Mouse (Mus musculus): Measurements from ENCODE around the gene Sh3bp5. TPM values are rescaled to one million over a fixed set of nuclear protein-coding genes. Genes with fewer than 3 reads are reported as not detected.

Gene Sh3bp5
- polyA plus RNA-seq, 1 experiment from 2014 or later: 20.1 TPM

DNA sequence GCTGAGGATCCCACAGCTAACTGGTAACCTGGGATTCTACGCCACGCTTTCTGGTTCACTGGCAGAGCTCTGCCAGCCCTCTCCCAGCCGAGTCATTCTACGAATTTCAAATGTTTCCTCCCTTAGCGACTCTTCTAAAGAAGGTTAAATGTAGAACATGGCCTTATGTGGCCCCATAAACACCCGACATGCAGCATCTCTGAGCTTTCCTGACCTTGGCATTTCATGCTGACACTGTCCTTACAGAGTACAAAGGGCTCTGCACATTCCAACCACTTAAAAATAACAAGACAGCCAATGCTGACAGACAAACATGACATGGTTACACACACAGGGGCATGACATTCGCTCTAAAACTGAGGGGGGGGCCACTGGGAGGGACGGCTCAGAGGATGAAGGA, 27.2 kb downstream of the Sh3bp5 start:
- no peak for ATAC-seq (ENCODE audit: insufficient read depth, low FRiP score, low TSS enrichment)
- 62% methylated on average over 8 of the region's 8 CpGs for WGBS
- no peak overlapping the region for H3K4me2 ChIP-seq (ENCODE audit: low read depth)
- H3K9me3 ChIP-seq (ENCODE audit: control insufficient read depth, low read length): no peaks in the 10 kb centered on the region
- H3K9ac ChIP-seq (ENCODE audit: low read length): no peak overlapping the region
- no peak for DNase-seq (ENCODE audit: low spot score)
- no peaks in the 10 kb centered on the region for H3K27me3 ChIP-seq (ENCODE audit: control insufficient read depth, insufficient read depth, low read length)
- no peak overlapping the region for H3K4me3 ChIP-seq (ENCODE audit: low read depth, low read length)
- H3K4me1 ChIP-seq (ENCODE audit: control insufficient read depth, insufficient read depth, low read length): peaks cover 4% of the 10 kb centered on the region; the same call in 1 of the 2 replicates
- H3K36me3 ChIP-seq (ENCODE audit: control insufficient read depth, insufficient read depth, low read length): 0 out of 2 replicates have a peak, but pooled peaks cover 2% of the 10 kb centered on the region
- H3K27ac ChIP-seq (ENCODE audit: low read depth, low read length): no peak overlapping the region

DNA sequence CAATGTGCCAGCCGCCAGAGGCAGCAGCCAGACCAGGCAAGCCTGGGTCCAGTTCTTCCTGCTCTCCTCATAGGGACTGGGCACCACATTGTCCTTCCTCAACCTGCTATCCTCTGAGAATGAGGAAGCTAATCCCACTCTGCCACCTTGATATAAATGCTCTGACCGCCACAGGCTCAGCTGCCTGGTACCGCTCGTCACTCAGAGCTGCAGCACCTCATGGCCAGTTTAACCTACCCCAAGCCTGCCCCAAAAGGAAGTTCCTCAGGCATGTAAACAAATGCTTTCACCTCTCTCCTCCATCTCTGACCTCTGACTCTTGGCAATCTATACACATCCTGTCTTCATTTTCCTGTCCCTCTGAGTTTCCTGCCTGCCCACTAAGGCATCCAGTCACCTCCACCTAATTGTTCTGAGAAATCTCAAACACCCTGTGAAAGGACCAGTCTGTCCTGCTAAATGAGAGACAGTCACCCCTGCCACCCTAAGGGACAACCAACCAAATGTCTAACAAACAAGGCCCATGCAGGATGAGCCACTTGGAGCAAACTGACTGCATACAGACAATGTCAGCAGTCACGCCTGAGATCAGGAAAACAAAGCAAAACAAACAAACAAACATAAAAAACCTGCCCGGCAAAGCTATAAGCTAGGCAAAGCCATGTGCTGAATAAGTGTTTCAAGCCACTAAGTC, 27.8 kb downstream of the Sh3bp5 start:
- H3K9me3 ChIP-seq (ENCODE audit: control insufficient read depth, low read length): no peaks in the 10 kb centered on the region
- H3K27me3 ChIP-seq (ENCODE audit: control insufficient read depth, insufficient read depth, low read length): no peaks in the 10 kb centered on the region
- H3K4me3 ChIP-seq (ENCODE audit: low read depth, low read length): no peak overlapping the region
- H3K9ac ChIP-seq (ENCODE audit: low read length): no peak overlapping the region
- no peak overlapping the region for H3K4me2 ChIP-seq (ENCODE audit: low read depth)
- H3K4me1 ChIP-seq (ENCODE audit: control insufficient read depth, insufficient read depth, low read length): 0 out of 2 replicates have a peak, but pooled peaks cover 3% of the 10 kb centered on the region
- WGBS: 76% methylated on average over 6 of the region's 6 CpGs
- H3K27ac ChIP-seq (ENCODE audit: low read depth, low read length): no peak overlapping the region
- DNase-seq (ENCODE audit: low spot score) (no peak), ATAC-seq (ENCODE audit: insufficient read depth, low FRiP score, low TSS enrichment) (no peak)
- 0 out of 2 replicates have a peak, but pooled peaks cover 2% of the 10 kb centered on the region for H3K36me3 ChIP-seq (ENCODE audit: control insufficient read depth, insufficient read depth, low read length)

DNA sequence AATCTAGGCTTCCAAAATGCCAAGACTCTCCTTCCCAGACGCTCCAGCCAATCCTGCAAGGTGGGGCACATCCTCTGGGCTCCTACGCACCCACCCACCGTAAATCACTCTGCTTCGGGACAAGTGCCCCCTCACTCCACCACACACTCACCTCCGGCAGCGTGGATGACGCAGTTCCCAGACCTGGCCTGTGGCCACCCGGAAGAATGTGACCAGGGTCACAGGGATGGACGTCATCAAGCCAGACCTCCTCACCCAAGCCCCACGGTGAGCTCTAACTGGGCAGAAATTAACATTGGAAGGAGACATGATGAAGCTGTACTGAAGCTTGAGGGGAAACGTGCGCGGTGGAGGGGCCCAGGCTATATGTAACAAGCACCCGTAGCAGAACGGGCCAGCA, 28.7 kb downstream of the Sh3bp5 start:
- H3K27me3 ChIP-seq (ENCODE audit: control insufficient read depth, insufficient read depth, low read length): no peaks in the 10 kb centered on the region
- H3K9ac ChIP-seq (ENCODE audit: low read length): no peak overlapping the region
- H3K27ac ChIP-seq (ENCODE audit: low read depth, low read length): no peak overlapping the region
- ATAC-seq (ENCODE audit: insufficient read depth, low FRiP score, low TSS enrichment) (no peak), DNase-seq (ENCODE audit: low spot score) (no peak)
- no peak overlapping the region for H3K4me2 ChIP-seq (ENCODE audit: low read depth)
- no peak overlapping the region for H3K4me3 ChIP-seq (ENCODE audit: low read depth, low read length)
- H3K9me3 ChIP-seq (ENCODE audit: control insufficient read depth, low read length): no peaks in the 10 kb centered on the region
- WGBS: 79% methylated on average over 15 of the region's 15 CpGs
- H3K36me3 ChIP-seq (ENCODE audit: control insufficient read depth, insufficient read depth, low read length): 0 out of 2 replicates have a peak, but pooled peaks cover 2% of the 10 kb centered on the region
- 0 out of 2 replicates have a peak, but pooled peaks cover 3% of the 10 kb centered on the region for H3K4me1 ChIP-seq (ENCODE audit: control insufficient read depth, insufficient read depth, low read length)

DNA sequence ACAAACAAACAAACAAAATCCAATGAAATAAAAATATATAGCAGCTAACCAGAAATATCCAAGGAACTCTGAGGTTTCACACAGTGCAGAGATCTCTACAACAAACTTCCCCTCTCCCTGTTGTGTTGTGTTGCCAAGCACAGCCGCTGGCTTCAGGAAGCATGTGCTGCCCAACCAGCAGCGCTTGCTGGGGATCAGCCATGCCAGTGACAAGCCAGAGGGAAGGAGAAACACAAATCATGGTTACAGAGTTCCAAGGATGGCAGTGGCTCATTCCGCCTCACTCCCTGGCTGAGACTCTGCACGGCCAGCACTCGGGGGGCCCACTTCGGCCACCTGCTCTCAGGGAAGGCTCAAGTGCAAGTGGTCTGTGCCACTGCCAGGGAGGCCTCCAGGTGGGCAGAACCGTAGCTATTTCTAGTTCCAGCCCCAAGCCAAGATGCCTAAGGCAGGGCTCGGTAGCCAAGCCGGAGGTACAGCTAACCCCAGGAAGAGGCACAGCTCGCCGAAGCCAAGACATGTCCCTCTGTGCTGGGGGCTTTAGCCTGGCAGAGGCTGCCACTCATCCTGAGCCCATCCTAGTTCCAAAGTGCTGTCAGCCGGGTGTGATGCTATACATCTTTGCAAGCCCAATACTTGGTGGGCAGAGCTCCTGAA, 29.6 kb downstream of the Sh3bp5 start:
- no peaks in the 10 kb centered on the region for H3K9me3 ChIP-seq (ENCODE audit: control insufficient read depth, low read length)
- H3K9ac ChIP-seq (ENCODE audit: low read length): no peak overlapping the region
- ATAC-seq (ENCODE audit: insufficient read depth, low FRiP score, low TSS enrichment): no peak
- WGBS: 84% methylated on average over 12 of the region's 12 CpGs
- no peak overlapping the region for H3K27ac ChIP-seq (ENCODE audit: low read depth, low read length)
- no peak overlapping the region for H3K4me2 ChIP-seq (ENCODE audit: low read depth)
- no peaks in the 10 kb centered on the region for H3K27me3 ChIP-seq (ENCODE audit: control insufficient read depth, insufficient read depth, low read length)
- H3K36me3 ChIP-seq (ENCODE audit: control insufficient read depth, insufficient read depth, low read length): 0 out of 2 replicates have a peak, but pooled peaks cover 2% of the 10 kb centered on the region
- H3K4me1 ChIP-seq (ENCODE audit: control insufficient read depth, insufficient read depth, low read length): 0 out of 2 replicates have a peak, but pooled peaks cover 3% of the 10 kb centered on the region
- DNase-seq (ENCODE audit: low spot score): no peak
- H3K4me3 ChIP-seq (ENCODE audit: low read depth, low read length): no peak overlapping the region

DNA sequence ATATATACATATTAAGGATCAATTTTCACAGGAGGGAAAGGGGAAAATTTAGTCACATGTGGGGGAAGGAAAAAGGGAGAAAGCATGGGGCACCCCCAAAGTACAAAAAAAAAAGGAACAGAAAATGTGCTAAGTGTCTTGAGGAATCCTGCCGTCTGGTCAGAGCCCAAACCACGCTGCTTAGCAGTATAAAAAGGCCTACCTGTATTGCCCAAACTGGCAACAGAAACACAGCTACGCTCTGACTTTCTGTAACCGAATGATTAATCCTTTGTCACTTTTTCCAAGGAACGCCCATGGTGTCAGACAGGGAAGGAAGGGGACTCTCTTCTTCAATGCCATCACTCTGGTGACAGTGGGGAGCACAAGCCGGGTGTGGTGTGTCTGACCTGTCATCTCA, 30.2 kb downstream of the Sh3bp5 start:
- H3K9ac ChIP-seq (ENCODE audit: low read length): no peak overlapping the region
- H3K9me3 ChIP-seq (ENCODE audit: control insufficient read depth, low read length): no peaks in the 10 kb centered on the region
- H3K4me1 ChIP-seq (ENCODE audit: control insufficient read depth, insufficient read depth, low read length): 0 out of 2 replicates have a peak, but pooled peaks cover 3% of the 10 kb centered on the region
- no peak for ATAC-seq (ENCODE audit: insufficient read depth, low FRiP score, low TSS enrichment)
- H3K27me3 ChIP-seq (ENCODE audit: control insufficient read depth, insufficient read depth, low read length): no peaks in the 10 kb centered on the region
- H3K27ac ChIP-seq (ENCODE audit: low read depth, low read length): no peak overlapping the region
- 91% methylated on average over 6 of the region's 6 CpGs for WGBS
- no peak overlapping the region for H3K4me2 ChIP-seq (ENCODE audit: low read depth)
- H3K4me3 ChIP-seq (ENCODE audit: low read depth, low read length): no peak overlapping the region
- no peak for DNase-seq (ENCODE audit: low spot score)
- 0 out of 2 replicates have a peak, but pooled peaks cover 2% of the 10 kb centered on the region for H3K36me3 ChIP-seq (ENCODE audit: control insufficient read depth, insufficient read depth, low read length)

DNA sequence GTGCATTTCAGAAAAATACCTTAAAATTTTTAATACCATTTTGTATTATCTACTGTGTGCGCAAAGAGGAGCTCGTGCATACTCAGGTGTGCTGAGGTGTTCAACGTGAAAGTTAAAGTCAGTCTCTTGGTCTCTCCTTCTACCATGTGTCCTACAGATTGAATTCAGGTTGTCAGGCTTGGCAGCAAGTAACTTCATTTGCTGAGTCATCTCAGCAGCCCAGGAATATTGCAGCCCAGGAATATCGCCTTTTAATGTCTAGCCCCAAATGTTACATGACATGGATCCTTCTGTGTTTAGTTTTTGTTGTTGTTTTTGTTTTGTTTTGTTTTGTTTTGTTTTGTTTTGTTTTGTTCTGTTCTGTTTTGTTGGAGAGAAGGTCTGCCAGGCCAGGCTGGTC, 31.2 kb downstream of the Sh3bp5 start:
- 0 out of 2 replicates have a peak, but pooled peaks cover 2% of the 10 kb centered on the region for H3K36me3 ChIP-seq (ENCODE audit: control insufficient read depth, insufficient read depth, low read length)
- ATAC-seq (ENCODE audit: insufficient read depth, low FRiP score, low TSS enrichment): no peak

DNA sequence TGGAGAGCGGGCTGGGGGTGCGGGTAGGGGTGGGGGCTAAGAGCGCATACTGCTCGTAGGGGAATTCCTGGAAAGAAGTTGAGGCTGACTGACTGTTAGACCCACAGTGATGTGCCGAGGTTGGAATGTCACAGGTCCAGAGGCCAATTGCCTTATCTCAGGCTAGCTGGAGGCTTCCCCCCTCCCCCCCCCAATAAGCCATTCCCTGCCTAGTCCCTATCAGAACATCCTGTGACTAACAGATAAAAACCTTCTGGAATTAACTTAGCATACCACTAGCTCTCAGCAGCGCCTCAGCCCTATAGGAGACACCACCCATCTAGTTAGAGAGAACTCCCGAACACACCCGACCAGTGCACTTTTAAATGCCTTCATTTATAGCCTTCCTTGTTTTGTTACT, 31.9 kb downstream of the Sh3bp5 start:
- 70% methylated on average over 8 of the region's 8 CpGs for WGBS
- H3K27ac ChIP-seq (ENCODE audit: low read depth, low read length): no peak overlapping the region
- H3K36me3 ChIP-seq (ENCODE audit: control insufficient read depth, insufficient read depth, low read length): 0 out of 2 replicates have a peak, but pooled peaks cover 2% of the 10 kb centered on the region
- DNase-seq (ENCODE audit: low spot score): no peak
- H3K4me3 ChIP-seq (ENCODE audit: low read depth, low read length): no peak overlapping the region
- no peak for ATAC-seq (ENCODE audit: insufficient read depth, low FRiP score, low TSS enrichment)
- no peaks in the 10 kb centered on the region for H3K9me3 ChIP-seq (ENCODE audit: control insufficient read depth, low read length)
- no peak overlapping the region for H3K4me2 ChIP-seq (ENCODE audit: low read depth)
- 0 out of 2 replicates have a peak, but pooled peaks cover 1% of the 10 kb centered on the region for H3K4me1 ChIP-seq (ENCODE audit: control insufficient read depth, insufficient read depth, low read length)
- H3K9ac ChIP-seq (ENCODE audit: low read length): no peak overlapping the region
- no peaks in the 10 kb centered on the region for H3K27me3 ChIP-seq (ENCODE audit: control insufficient read depth, insufficient read depth, low read length)

More for the DNA sequence above, 31.2 kb downstream of the Sh3bp5 start:
- no peak overlapping the region for H3K4me2 ChIP-seq (ENCODE audit: low read depth)
- 91% methylated on average over 4 of the region's 4 CpGs for WGBS
- no peak for DNase-seq (ENCODE audit: low spot score)
- H3K9ac ChIP-seq (ENCODE audit: low read length): no peak overlapping the region
- H3K27ac ChIP-seq (ENCODE audit: low read depth, low read length): no peak overlapping the region
- no peaks in the 10 kb centered on the region for H3K27me3 ChIP-seq (ENCODE audit: control insufficient read depth, insufficient read depth, low read length)
- no peak overlapping the region for H3K4me3 ChIP-seq (ENCODE audit: low read depth, low read length)
- H3K4me1 ChIP-seq (ENCODE audit: control insufficient read depth, insufficient read depth, low read length): 0 out of 2 replicates have a peak, but pooled peaks cover 3% of the 10 kb centered on the region
- no peaks in the 10 kb centered on the region for H3K9me3 ChIP-seq (ENCODE audit: control insufficient read depth, low read length)

DNA sequence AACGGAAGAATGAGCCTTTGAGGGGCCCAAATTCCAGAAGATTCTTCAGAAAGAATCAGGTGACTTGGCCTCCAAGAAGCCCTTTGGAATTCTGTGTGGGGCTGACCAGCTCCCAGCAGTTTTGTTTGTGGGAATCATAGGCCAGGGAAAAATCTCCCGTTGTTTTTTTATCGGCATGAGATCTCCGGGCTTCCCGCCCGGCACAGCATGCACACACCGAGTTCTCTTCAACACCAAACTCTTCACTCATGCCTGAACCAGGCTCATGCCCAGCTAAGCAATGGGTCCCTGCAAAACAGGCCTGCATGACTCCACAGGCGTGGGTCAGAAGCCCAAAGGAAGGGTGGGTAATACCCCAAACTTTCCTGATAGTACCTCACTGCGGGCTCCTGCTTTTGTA, 32.3 kb downstream of the Sh3bp5 start:
- 76% methylated on average over 9 of the region's 9 CpGs for WGBS
- H3K27ac ChIP-seq (ENCODE audit: low read depth, low read length): no peak overlapping the region
- H3K36me3 ChIP-seq (ENCODE audit: control insufficient read depth, insufficient read depth, low read length): 0 out of 2 replicates have a peak, but pooled peaks cover 2% of the 10 kb centered on the region
- H3K4me3 ChIP-seq (ENCODE audit: low read depth, low read length): no peak overlapping the region
- H3K27me3 ChIP-seq (ENCODE audit: control insufficient read depth, insufficient read depth, low read length): no peaks in the 10 kb centered on the region
- no peak overlapping the region for H3K9ac ChIP-seq (ENCODE audit: low read length)
- ATAC-seq (ENCODE audit: insufficient read depth, low FRiP score, low TSS enrichment): no peak
- H3K4me2 ChIP-seq (ENCODE audit: low read depth): no peak overlapping the region
- H3K9me3 ChIP-seq (ENCODE audit: control insufficient read depth, low read length): no peaks in the 10 kb centered on the region
- H3K4me1 ChIP-seq (ENCODE audit: control insufficient read depth, insufficient read depth, low read length): no peaks in the 10 kb centered on the region
- no peak for DNase-seq (ENCODE audit: low spot score)

Measured in neural tube, embryonic 11.5 days (tissue).